Mouse (Mus musculus) ES-CJ7 (cell line): ENCODE results near the gene Slc22a22.
"Not testable (repeated sequence)": the region's sequence is repeated elsewhere in the genome, so short reads cannot be mapped to it uniquely, and the experiment has no call there.

Source experiments
- DNase-seq: peaks from one replicate; pipeline ENCODE4 v3.0.0; 2011; ENCODE audit warnings: low read depth, low spot score

Slc22a22 gene

GRCm38 (mm10) chr15:57380381-57380780 lies 97.0 kb downstream of the Slc22a22 start:
- DNase-seq: no peak

GRCm38 (mm10) chr15:57366446-57366845 lies 111.0 kb downstream of the Slc22a22 start:
- DNase-seq: no peak

- no peak for DNase-seq
Measured at GRCm38 (mm10) chr15:57355278-57355677, 122.1 kb downstream of the Slc22a22 start.

GRCm38 (mm10) chr15:57340499-57340898 lies 136.9 kb downstream of the Slc22a22 start:
- no peak for DNase-seq

GRCm38 (mm10) chr15:57331326-57331725 lies 146.1 kb downstream of the Slc22a22 start:
- no peak for DNase-seq

- no peak for DNase-seq
Measured at GRCm38 (mm10) chr15:57318001-57318400, 159.4 kb downstream of the Slc22a22 start.

GRCm38 (mm10) chr15:57316486-57316885 lies 160.9 kb downstream of the Slc22a22 start:
- no peak for DNase-seq

GRCm38 (mm10) chr15:57302710-57303109 lies 174.7 kb downstream of the Slc22a22 start:
- DNase-seq: no peak

- DNase-seq: no peak
Measured at GRCm38 (mm10) chr15:57278505-57278904, 198.9 kb downstream of the Slc22a22 start.

GRCm38 (mm10) chr15:57276411-57276810 lies 201.0 kb downstream of the Slc22a22 start:
- no peak for DNase-seq

GRCm38 (mm10) chr15:57240061-57240460 lies 237.4 kb downstream of the Slc22a22 start:
- DNase-seq: not testable (repeated sequence)

GRCm38 (mm10) chr15:57230439-57230838 lies 247.0 kb downstream of the Slc22a22 start:
- DNase-seq: peak; percentile 3

- DNase-seq: no peak
Measured at GRCm38 (mm10) chr15:57205315-57205714, 272.1 kb downstream of the Slc22a22 start.

GRCm38 (mm10) chr15:57204444-57204930 lies 272.9 kb downstream of the Slc22a22 start:
- DNase-seq: no peak
